ENCODE assay signal across 30 mouse cellular contexts in genomic region chr17:72401861-72402260, GRCm38 (mm10).
"Had no signal": no experiment of that assay in that cellular context is flagged by ENCODE, and none has a peak within 500 bp of the region (broad histone marks: within the 10 kb centered on the region; RNA-seq: fewer than 3 reads in every experiment).

No protein-coding gene starts in this region.

- H3K27ac ChIP-seq: left cerebral cortex, adult 2 months; limb, embryonic 10.5 days; limb, embryonic 12.5 days; limb, embryonic 13.5 days; limb, embryonic 15.5 days; liver, embryonic 12.5 days; liver, embryonic 13.5 days; liver, embryonic 14.5 days; liver, embryonic 15.5 days; macrophage; midbrain, embryonic 10.5 days; midbrain, embryonic 12.5 days; midbrain, embryonic 13.5 days; midbrain, embryonic 15.5 days; neural tube, embryonic 12.5 days had no signal

- H3K4me3 ChIP-seq: left cerebral cortex, adult 2 months; limb, embryonic 10.5 days; limb, embryonic 12.5 days; limb, embryonic 13.5 days; limb, embryonic 15.5 days; liver, embryonic 12.5 days; liver, embryonic 13.5 days; liver, embryonic 15.5 days; megakaryocyte, embryonic 14.5 days; midbrain, embryonic 10.5 days; midbrain, embryonic 12.5 days; midbrain, embryonic 13.5 days; midbrain, embryonic 15.5 days; myocyte; neural tube, embryonic 12.5 days had no signal

- DNase-seq: layer of hippocampus, postnatal 36 days; left cerebral cortex, postnatal 4 days; liver; liver, embryonic 13.5 days; liver, postnatal 0 days; lung, adult 2 months; lung, postnatal 10 days; lung, postnatal 14 days; lung, postnatal 36 days; midbrain, embryonic 14.5 days had no signal

- H3K4me1 ChIP-seq: limb, embryonic 10.5 days; limb, embryonic 12.5 days; limb, embryonic 13.5 days; limb, embryonic 15.5 days; liver, embryonic 12.5 days; liver, embryonic 13.5 days; liver, embryonic 15.5 days; megakaryocyte, embryonic 14.5 days; midbrain, embryonic 10.5 days; midbrain, embryonic 12.5 days; midbrain, embryonic 13.5 days; midbrain, embryonic 15.5 days; neural tube, embryonic 12.5 days had no signal

- H3K9me3 ChIP-seq: limb, embryonic 10.5 days; limb, embryonic 12.5 days; limb, embryonic 13.5 days; limb, embryonic 15.5 days; liver, embryonic 15.5 days; midbrain, embryonic 10.5 days; midbrain, embryonic 12.5 days; midbrain, embryonic 13.5 days; midbrain, embryonic 15.5 days; neural tube, embryonic 12.5 days had no signal

- H3K27me3 ChIP-seq: limb, embryonic 12.5 days; limb, embryonic 13.5 days; limb, embryonic 15.5 days; liver, embryonic 12.5 days; liver, embryonic 13.5 days; liver, embryonic 15.5 days; megakaryocyte, embryonic 14.5 days; midbrain, embryonic 12.5 days; midbrain, embryonic 13.5 days; midbrain, embryonic 15.5 days; neural tube, embryonic 12.5 days had no signal

- ATAC-seq: liver, embryonic 12.5 days; liver, postnatal 0 days; lung, postnatal 0 days; midbrain, embryonic 13.5 days; midbrain, embryonic 15.5 days; midbrain, embryonic 16.5 days had no signal

- H3K36me3 ChIP-seq: limb, embryonic 10.5 days; limb, embryonic 12.5 days; limb, embryonic 13.5 days; limb, embryonic 15.5 days; liver, embryonic 12.5 days; liver, embryonic 13.5 days; liver, embryonic 15.5 days; midbrain, embryonic 10.5 days; midbrain, embryonic 12.5 days; midbrain, embryonic 13.5 days; midbrain, embryonic 15.5 days; neural tube, embryonic 12.5 days had no signal

- H3K9ac ChIP-seq: limb, embryonic 12.5 days; limb, embryonic 13.5 days; limb, embryonic 15.5 days; liver, embryonic 12.5 days; liver, embryonic 13.5 days; liver, embryonic 14.5 days; liver, embryonic 15.5 days; liver, postnatal 0 days; midbrain, embryonic 12.5 days; midbrain, embryonic 13.5 days; midbrain, embryonic 15.5 days; neural tube, embryonic 12.5 days had no signal

- H3K4me2 ChIP-seq: limb, embryonic 12.5 days; limb, embryonic 13.5 days; limb, embryonic 15.5 days; liver, embryonic 11.5 days; liver, embryonic 12.5 days; liver, embryonic 13.5 days; liver, embryonic 15.5 days; midbrain, embryonic 11.5 days; midbrain, embryonic 12.5 days; midbrain, embryonic 13.5 days; midbrain, embryonic 15.5 days; neural tube, embryonic 12.5 days had no signal
